Mouse (Mus musculus): ENCODE data around the gene Gpr39.

- TF ChIP-seq ZNF384 (IDR thresholded peaks at IDR 0.05; ENCODE audit: low read depth, low read length): no peak
- TF ChIP-seq CHD2 (IDR thresholded peaks at IDR 0.05; ENCODE audit: low read depth, low read length): no peak
These were observed 19.4 kb upstream of the Gpr39 start for GRCm38 (mm10) chr1:125657416-125657815.

Data from ES-E14 (cell line).